ENCODE assay signal across 24 mouse cellular contexts in genomic region chr2:27108144-27108543, GRCm38 (mm10). TPM values are rescaled to one million over a fixed set of nuclear protein-coding genes. Genes with fewer than 3 reads are reported as not detected.
"Had no signal": no experiment of that assay in that cellular context is flagged by ENCODE, and none has a peak within 500 bp of the region (broad histone marks: within the 10 kb centered on the region; RNA-seq: fewer than 3 reads in every experiment).

No protein-coding gene starts in this region.

- H3K9me3 ChIP-seq: liver, embryonic 13.5 days; midbrain, embryonic 13.5 days; neural tube, embryonic 13.5 days had no signal

- H3K9ac ChIP-seq: liver, embryonic 13.5 days; midbrain, embryonic 13.5 days; neural tube, embryonic 13.5 days had no signal

- H3K4me1 ChIP-seq: liver, embryonic 13.5 days had no signal

- ATAC-seq: intestine, postnatal 0 days; midbrain, embryonic 13.5 days had no signal

- H3K27ac ChIP-seq: kidney, postnatal 0 days; liver, embryonic 13.5 days; midbrain, embryonic 13.5 days; neural tube, embryonic 13.5 days; stomach, postnatal 0 days had no signal

- DNase-seq: kidney, adult 2 months; kidney, postnatal 25 days; liver, embryonic 13.5 days; lung, adult 2 months; lung, postnatal 14 days; lung, postnatal 4 days; right cerebral cortex, adult 18-20 months; right cerebral cortex, postnatal 14 days; right cerebral cortex, postnatal 4 days; thymus, adult 2 months; thymus, postnatal 14 days; thymus, postnatal 4 days had no signal

- H3K4me3 ChIP-seq: liver, embryonic 13.5 days; midbrain, embryonic 13.5 days; neural tube, embryonic 13.5 days had no signal

- H3K4me2 ChIP-seq: liver, embryonic 13.5 days; midbrain, embryonic 13.5 days; neural tube, embryonic 13.5 days had no signal

- H3K36me3 ChIP-seq: liver, embryonic 13.5 days; midbrain, embryonic 13.5 days; neural tube, embryonic 13.5 days had no signal

- H3K27me3 ChIP-seq: liver, embryonic 13.5 days; midbrain, embryonic 13.5 days; neural tube, embryonic 13.5 days had no signal

RNA-seq across cellular contexts. Expression of gene Adamtsl2, which starts 29.0 kb away (rescaled TPM):
- total RNA-seq: megakaryocyte progenitor cell, adult 5-6 weeks; megakaryocyte-erythroid progenitor cell, adult 5-6 weeks; neutrophil, adult 5-6 weeks had no signal

RNA-seq across cellular contexts. Expression of gene Fam163b, which starts 34.1 kb away (rescaled TPM):
- total RNA-seq: liver, adult 2 months; megakaryocyte progenitor cell, adult 5-6 weeks; megakaryocyte-erythroid progenitor cell, adult 5-6 weeks; neutrophil, adult 5-6 weeks had no signal
- polyA plus RNA-seq: kidney, embryonic 14.5 days; kidney, postnatal 0 days; liver, adult 2 months; liver, embryonic 16.5 days; stomach, embryonic 14.5 days had no signal

RNA-seq across cellular contexts. Expression of gene Mymk, which starts 36.2 kb away (rescaled TPM):
- total RNA-seq: liver, adult 2 months; megakaryocyte progenitor cell, adult 5-6 weeks; megakaryocyte-erythroid progenitor cell, adult 5-6 weeks; neutrophil, adult 5-6 weeks had no signal
- polyA plus RNA-seq: intestine, postnatal 0 days; kidney, postnatal 0 days; liver, adult 2 months; midbrain, embryonic 13.5 days; stomach, embryonic 14.5 days had no signal

RNA-seq across cellular contexts. Expression of gene Dbh, which starts 56.9 kb away (rescaled TPM):
- total RNA-seq: megakaryocyte progenitor cell, adult 5-6 weeks; megakaryocyte-erythroid progenitor cell, adult 5-6 weeks; neutrophil, adult 5-6 weeks had no signal
- polyA plus RNA-seq: kidney, embryonic 14.5 days; liver, adult 2 months had no signal
